Mouse (Mus musculus): ENCODE data around the gene Dock8. TPM values are rescaled to one million over a fixed set of nuclear protein-coding genes. Genes with fewer than 3 reads are reported as not detected.

Dock8 gene
- polyA plus RNA-seq, 1 experiment from 2014 or later = 0.56 TPM

DNA sequence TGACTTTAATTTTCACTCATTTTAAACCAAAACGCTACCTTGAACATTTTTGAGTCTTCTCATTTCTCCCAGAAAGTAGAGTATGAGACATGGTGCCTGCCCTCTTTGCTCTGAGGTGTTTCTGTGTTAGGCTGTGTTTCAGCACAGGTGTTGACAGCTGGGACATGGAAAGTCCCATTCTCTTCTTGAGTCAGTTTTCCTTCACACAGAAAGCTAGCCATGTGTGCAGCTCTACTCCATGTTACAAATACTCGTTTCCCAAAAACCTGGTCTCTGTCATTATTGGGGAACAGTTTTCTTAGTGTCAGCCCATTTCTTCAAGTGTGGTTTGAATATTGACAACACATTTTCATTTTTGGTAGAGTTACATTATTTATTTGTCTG, 63.5 kb downstream of the Dock8 start:
- Histone ChIP-seq H3K27me3 (replicated peaks; ENCODE audit: control insufficient read depth, insufficient read depth, low read length) (no peaks in the 10 kb centered on the region), H3K4me1 (replicated peaks; ENCODE audit: control insufficient read depth, insufficient read depth, low read length) (peaks cover 10% of the 10 kb centered on the region), H3K4me2 (ENCODE audit: low read length) (no peak overlapping the region), H3K9ac (replicated peaks; ENCODE audit: low read depth, low read length) (no peak overlapping the region), H3K9me3 (ENCODE audit: control insufficient read depth, low read length) (no peaks in the 10 kb centered on the region), H3K4me3 (replicated peaks; ENCODE audit: low read length) (no peak overlapping the region), H3K27ac (ENCODE audit: low read length) (no peak overlapping the region), H3K36me3 (ENCODE audit: control insufficient read depth, insufficient read depth) (no peaks in the 10 kb centered on the region)
- 84% methylated on average over 2 of the region's 2 CpGs for WGBS
- no peak for ATAC-seq

DNA sequence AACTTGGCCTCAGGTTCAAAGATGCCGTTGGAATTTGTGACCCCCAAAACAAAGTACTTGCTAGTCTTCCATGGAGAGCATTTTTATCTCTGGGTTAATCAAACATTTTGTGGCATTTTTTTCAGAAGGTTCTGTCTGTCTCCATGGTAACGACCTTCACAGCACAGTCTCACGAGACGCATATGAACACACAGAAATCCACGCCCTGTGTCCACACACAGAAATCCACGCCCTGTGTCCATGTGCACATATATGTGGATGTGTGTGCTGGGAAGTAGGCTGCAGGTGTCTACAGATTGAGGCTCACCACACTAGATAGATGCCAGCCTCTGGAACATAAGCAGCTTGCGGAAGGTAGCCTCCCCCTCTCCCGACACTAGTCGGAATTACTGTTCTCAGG, 66.9 kb downstream of the Dock8 start:
- no peak for ATAC-seq
- Histone ChIP-seq H3K9ac (replicated peaks; ENCODE audit: low read depth, low read length) (no peak overlapping the region), H3K4me3 (replicated peaks; ENCODE audit: low read length) (no peak overlapping the region), H3K36me3 (ENCODE audit: control insufficient read depth, insufficient read depth) (no peaks in the 10 kb centered on the region), H3K27ac (ENCODE audit: low read length) (no peak overlapping the region), H3K9me3 (ENCODE audit: control insufficient read depth, low read length) (no peaks in the 10 kb centered on the region), H3K27me3 (replicated peaks; ENCODE audit: control insufficient read depth, insufficient read depth, low read length) (no peaks in the 10 kb centered on the region), H3K4me1 (replicated peaks; ENCODE audit: control insufficient read depth, insufficient read depth, low read length) (no peaks in the 10 kb centered on the region), H3K4me2 (ENCODE audit: low read length) (no peak overlapping the region)
- 79% methylated on average over 9 of the region's 9 CpGs for WGBS

DNA sequence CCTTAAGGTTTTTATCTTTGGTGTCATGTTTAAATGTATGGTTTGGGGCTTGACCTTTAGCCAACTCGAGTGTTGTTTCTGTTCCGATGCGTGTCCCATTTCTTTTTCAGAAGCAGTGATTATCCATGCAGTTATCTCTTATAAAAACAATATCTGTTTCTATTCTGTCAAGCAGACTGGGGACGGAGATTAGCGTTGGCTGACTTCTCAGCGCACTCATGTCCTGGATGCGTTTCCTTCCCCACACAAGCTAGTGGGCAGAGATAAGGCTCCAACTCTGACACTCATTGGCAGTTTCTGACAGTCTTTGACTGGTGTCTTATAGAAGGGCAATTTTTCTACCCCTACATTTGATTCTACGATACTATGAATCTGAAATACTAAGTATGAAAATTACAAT, 69.2 kb downstream of the Dock8 start:
- 91% methylated on average over 8 of the region's 8 CpGs for WGBS
- no peak for ATAC-seq
- Histone ChIP-seq H3K4me3 (replicated peaks; ENCODE audit: low read length) (no peak overlapping the region), H3K27ac (ENCODE audit: low read length) (no peak overlapping the region), H3K9me3 (ENCODE audit: control insufficient read depth, low read length) (no peaks in the 10 kb centered on the region), H3K9ac (replicated peaks; ENCODE audit: low read depth, low read length) (no peak overlapping the region), H3K36me3 (ENCODE audit: control insufficient read depth, insufficient read depth) (no peaks in the 10 kb centered on the region), H3K27me3 (replicated peaks; ENCODE audit: control insufficient read depth, insufficient read depth, low read length) (no peaks in the 10 kb centered on the region), H3K4me2 (ENCODE audit: low read length) (no peak overlapping the region), H3K4me1 (replicated peaks; ENCODE audit: control insufficient read depth, insufficient read depth, low read length) (no peaks in the 10 kb centered on the region)

DNA sequence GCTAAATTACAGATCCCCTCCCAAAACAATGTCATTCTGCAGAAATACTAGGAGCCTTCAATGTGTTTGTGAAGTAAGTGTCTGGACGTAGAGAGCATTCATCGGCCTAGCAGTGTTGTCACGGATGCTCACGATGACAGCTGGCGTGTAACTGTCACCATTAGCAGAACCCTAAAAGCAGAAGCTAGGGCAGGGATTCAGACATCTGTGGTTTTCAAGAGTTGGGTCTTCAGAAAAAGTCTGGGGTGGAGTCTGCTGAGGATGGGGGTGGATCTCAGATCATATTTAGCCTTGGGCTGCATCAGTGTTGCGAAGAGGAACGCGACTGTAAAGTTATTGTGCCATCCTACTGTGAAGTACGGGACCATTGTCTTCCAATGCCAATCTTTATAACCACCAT, 73.2 kb downstream of the Dock8 start:
- Histone ChIP-seq H3K9ac (replicated peaks; ENCODE audit: low read depth, low read length) (no peak overlapping the region), H3K27me3 (replicated peaks; ENCODE audit: control insufficient read depth, insufficient read depth, low read length) (no peaks in the 10 kb centered on the region), H3K4me1 (replicated peaks; ENCODE audit: control insufficient read depth, insufficient read depth, low read length) (no peaks in the 10 kb centered on the region), H3K36me3 (ENCODE audit: control insufficient read depth, insufficient read depth) (no peaks in the 10 kb centered on the region), H3K9me3 (ENCODE audit: control insufficient read depth, low read length) (no peaks in the 10 kb centered on the region), H3K4me3 (replicated peaks; ENCODE audit: low read length) (no peak overlapping the region), H3K4me2 (ENCODE audit: low read length) (no peak overlapping the region), H3K27ac (ENCODE audit: low read length) (no peak overlapping the region)
- WGBS = 83% methylated on average over 9 of the region's 9 CpGs
- no peak for ATAC-seq

DNA sequence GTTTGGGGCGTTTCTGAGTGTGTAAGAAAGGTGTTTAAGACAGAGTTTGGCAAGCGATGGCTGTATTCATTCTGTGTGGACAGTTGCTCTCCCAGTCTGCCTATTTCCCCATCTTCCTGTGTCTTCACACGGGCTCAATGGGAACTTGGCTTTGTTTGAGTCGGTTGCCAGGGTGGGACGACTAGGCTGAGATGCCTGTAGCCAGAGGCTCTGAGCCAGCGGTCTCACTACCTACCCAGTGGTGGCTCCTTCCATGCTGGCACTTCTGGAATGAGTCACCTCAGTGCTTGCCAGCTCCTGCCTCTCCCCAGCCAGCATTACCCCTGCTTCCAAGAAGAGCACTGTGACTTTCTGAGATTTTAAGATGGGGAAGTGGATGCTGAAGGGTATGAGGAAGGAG, 75.4 kb downstream of the Dock8 start:
- H3K27me3 ChIP-seq (replicated peaks; ENCODE audit: control insufficient read depth, insufficient read depth, low read length) = no peaks in the 10 kb centered on the region
- no peak overlapping the region for H3K4me3 ChIP-seq (replicated peaks; ENCODE audit: low read length)
- no peak overlapping the region for H3K9ac ChIP-seq (replicated peaks; ENCODE audit: low read depth, low read length)
- no peaks in the 10 kb centered on the region for H3K9me3 ChIP-seq (ENCODE audit: control insufficient read depth, low read length)
- H3K4me2 ChIP-seq (ENCODE audit: low read length) = no peak overlapping the region
- H3K36me3 ChIP-seq (ENCODE audit: control insufficient read depth, insufficient read depth) = no peaks in the 10 kb centered on the region
- H3K27ac ChIP-seq (ENCODE audit: low read length) = no peak overlapping the region
- no peak for ATAC-seq
- no peaks in the 10 kb centered on the region for H3K4me1 ChIP-seq (replicated peaks; ENCODE audit: control insufficient read depth, insufficient read depth, low read length)
- 68% methylated on average over 6 of the region's 6 CpGs for WGBS

DNA sequence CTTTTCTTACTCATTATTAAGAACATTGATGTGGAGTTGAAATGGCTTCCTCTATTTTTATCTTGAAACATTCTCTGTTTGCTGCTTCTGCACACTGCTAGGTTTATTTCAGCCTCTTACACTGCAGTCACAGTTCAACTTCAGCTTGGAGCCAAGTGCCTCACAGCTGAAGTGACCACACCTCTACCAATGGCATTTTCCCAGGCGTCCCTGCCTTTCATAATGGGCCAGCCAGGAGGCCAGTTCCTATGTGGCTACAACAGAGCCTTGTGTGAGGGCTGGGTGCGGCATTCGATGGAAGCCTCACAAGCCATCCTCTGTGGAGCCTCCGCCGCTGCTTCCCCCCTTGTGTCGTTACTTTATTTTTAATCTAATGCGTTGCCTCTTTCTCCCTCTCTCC, 78.3 kb downstream of the Dock8 start:
- no peaks in the 10 kb centered on the region for H3K4me1 ChIP-seq (replicated peaks; ENCODE audit: control insufficient read depth, insufficient read depth, low read length)
- no peak overlapping the region for H3K27ac ChIP-seq (ENCODE audit: low read length)
- no peaks in the 10 kb centered on the region for H3K9me3 ChIP-seq (ENCODE audit: control insufficient read depth, low read length)
- H3K4me2 ChIP-seq (ENCODE audit: low read length) = no peak overlapping the region
- H3K27me3 ChIP-seq (replicated peaks; ENCODE audit: control insufficient read depth, insufficient read depth, low read length) = no peaks in the 10 kb centered on the region
- no peak overlapping the region for H3K4me3 ChIP-seq (replicated peaks; ENCODE audit: low read length)
- WGBS = 75% methylated on average over 7 of the region's 7 CpGs
- H3K9ac ChIP-seq (replicated peaks; ENCODE audit: low read depth, low read length) = no peak overlapping the region
- H3K36me3 ChIP-seq (ENCODE audit: control insufficient read depth, insufficient read depth) = no peaks in the 10 kb centered on the region
- no peak for ATAC-seq

DNA sequence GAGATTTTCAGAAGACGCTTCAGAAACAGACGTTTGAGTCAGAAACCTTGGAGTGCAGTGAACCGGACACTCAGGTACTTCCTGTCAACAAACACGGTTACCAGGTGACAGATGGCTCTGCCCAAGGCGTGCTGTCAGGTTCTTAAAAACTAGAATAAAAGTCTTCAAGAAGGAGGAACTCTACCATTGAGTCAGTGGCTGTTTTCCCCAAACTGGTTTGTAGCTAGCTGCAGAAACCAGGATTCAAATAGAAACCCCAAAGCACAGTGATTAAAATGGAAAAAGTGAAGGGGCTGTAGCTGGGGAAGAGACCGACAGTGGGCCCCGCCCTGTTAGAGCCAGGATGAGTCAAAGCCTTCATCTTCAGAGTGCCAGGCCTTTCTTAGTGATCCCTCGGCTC, 78.8 kb downstream of the Dock8 start:
- no peak overlapping the region for H3K4me3 ChIP-seq (replicated peaks; ENCODE audit: low read length)
- no peak for ATAC-seq
- H3K9me3 ChIP-seq (ENCODE audit: control insufficient read depth, low read length) = no peaks in the 10 kb centered on the region
- H3K9ac ChIP-seq (replicated peaks; ENCODE audit: low read depth, low read length) = no peak overlapping the region
- WGBS = 82% methylated on average over 8 of the region's 8 CpGs
- H3K27ac ChIP-seq (ENCODE audit: low read length) = no peak overlapping the region
- H3K27me3 ChIP-seq (replicated peaks; ENCODE audit: control insufficient read depth, insufficient read depth, low read length) = no peaks in the 10 kb centered on the region
- no peaks in the 10 kb centered on the region for H3K4me1 ChIP-seq (replicated peaks; ENCODE audit: control insufficient read depth, insufficient read depth, low read length)
- H3K4me2 ChIP-seq (ENCODE audit: low read length) = no peak overlapping the region
- no peaks in the 10 kb centered on the region for H3K36me3 ChIP-seq (ENCODE audit: control insufficient read depth, insufficient read depth)

DNA sequence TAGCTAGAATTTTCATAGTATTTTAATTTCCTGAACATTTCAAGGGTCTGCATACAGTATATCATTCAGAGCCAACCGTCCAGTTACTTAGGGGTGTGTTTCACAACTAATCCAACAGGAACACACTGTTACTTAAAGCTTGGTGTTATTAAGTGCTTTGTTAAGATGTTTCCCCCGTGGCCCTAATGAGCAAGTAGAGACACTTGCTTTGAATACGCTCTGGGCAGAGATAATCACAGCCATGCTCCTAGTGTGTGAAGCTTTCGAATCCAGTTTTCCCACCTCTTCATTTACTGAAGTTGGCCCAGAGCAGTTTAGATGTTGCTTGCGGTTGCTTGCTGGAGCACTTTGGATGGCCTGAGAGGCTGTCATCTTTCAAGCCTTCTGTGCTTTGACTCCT, 80.8 kb downstream of the Dock8 start:
- WGBS = 54% methylated on average over 5 of the region's 5 CpGs
- H3K4me3 ChIP-seq (replicated peaks; ENCODE audit: low read length) = no peak overlapping the region
- no peak for ATAC-seq
- H3K9me3 ChIP-seq (ENCODE audit: control insufficient read depth, low read length) = no peaks in the 10 kb centered on the region
- H3K27me3 ChIP-seq (replicated peaks; ENCODE audit: control insufficient read depth, insufficient read depth, low read length) = no peaks in the 10 kb centered on the region
- H3K4me1 ChIP-seq (replicated peaks; ENCODE audit: control insufficient read depth, insufficient read depth, low read length) = no peaks in the 10 kb centered on the region
- H3K4me2 ChIP-seq (ENCODE audit: low read length) = no peak overlapping the region
- H3K27ac ChIP-seq (ENCODE audit: low read length) = no peak overlapping the region
- no peak overlapping the region for H3K9ac ChIP-seq (replicated peaks; ENCODE audit: low read depth, low read length)
- no peaks in the 10 kb centered on the region for H3K36me3 ChIP-seq (ENCODE audit: control insufficient read depth, insufficient read depth)

DNA sequence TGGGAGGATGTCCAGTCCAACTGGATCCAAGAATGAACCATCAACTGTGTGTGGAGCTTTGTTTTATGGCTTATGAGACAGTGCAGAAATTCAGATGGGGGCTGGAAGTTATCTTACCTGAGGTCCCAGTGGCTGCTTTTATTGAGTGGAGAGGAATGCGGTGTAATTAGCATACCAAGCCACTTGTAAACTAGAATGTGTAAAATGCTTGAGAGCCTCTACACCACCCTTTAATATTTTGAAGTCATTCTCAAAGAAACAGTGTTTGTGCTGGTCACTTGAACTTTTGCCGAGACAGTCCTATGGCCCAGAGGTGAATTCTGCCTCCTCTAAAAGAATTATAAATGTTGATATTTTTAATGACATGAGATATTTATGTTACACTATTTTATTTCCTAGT, 83.5 kb downstream of the Dock8 start:
- Histone ChIP-seq H3K4me1 (replicated peaks; ENCODE audit: control insufficient read depth, insufficient read depth, low read length) (no peaks in the 10 kb centered on the region), H3K4me2 (ENCODE audit: low read length) (no peak overlapping the region), H3K9me3 (ENCODE audit: control insufficient read depth, low read length) (no peaks in the 10 kb centered on the region), H3K27ac (ENCODE audit: low read length) (no peak overlapping the region), H3K27me3 (replicated peaks; ENCODE audit: control insufficient read depth, insufficient read depth, low read length) (no peaks in the 10 kb centered on the region), H3K9ac (replicated peaks; ENCODE audit: low read depth, low read length) (no peak overlapping the region), H3K4me3 (replicated peaks; ENCODE audit: low read length) (no peak overlapping the region), H3K36me3 (ENCODE audit: control insufficient read depth, insufficient read depth) (no peaks in the 10 kb centered on the region)
- no peak for ATAC-seq
- 82% methylated on average over 2 of the region's 2 CpGs for WGBS

DNA sequence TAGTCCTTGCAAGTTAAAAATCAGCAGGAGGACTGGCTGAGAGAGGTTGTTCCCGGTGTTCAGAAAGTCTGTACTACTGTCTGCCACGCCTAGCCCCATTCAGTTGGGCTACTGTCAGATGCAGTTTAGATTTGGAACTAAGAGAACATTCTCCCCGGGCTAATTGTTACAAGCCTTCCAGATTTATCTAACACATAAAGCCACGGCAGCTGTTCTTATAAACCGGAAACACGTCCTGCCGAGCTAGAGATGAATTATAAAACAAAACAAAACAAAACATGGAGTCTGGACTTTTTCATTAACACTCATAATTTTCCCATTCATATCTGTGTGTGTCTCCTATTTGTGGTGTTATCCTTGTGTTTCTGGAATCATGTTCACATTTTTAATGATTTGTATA, 87.8 kb downstream of the Dock8 start:
- H3K4me1 ChIP-seq (replicated peaks; ENCODE audit: control insufficient read depth, insufficient read depth, low read length) = no peaks in the 10 kb centered on the region
- WGBS = 65% methylated on average over 7 of the region's 7 CpGs
- H3K36me3 ChIP-seq (ENCODE audit: control insufficient read depth, insufficient read depth) = no peaks in the 10 kb centered on the region
- H3K27me3 ChIP-seq (replicated peaks; ENCODE audit: control insufficient read depth, insufficient read depth, low read length) = no peaks in the 10 kb centered on the region
- no peak overlapping the region for H3K27ac ChIP-seq (ENCODE audit: low read length)
- ATAC-seq = no peak
- no peaks in the 10 kb centered on the region for H3K9me3 ChIP-seq (ENCODE audit: control insufficient read depth, low read length)
- no peak overlapping the region for H3K9ac ChIP-seq (replicated peaks; ENCODE audit: low read depth, low read length)
- H3K4me2 ChIP-seq (ENCODE audit: low read length) = no peak overlapping the region
- no peak overlapping the region for H3K4me3 ChIP-seq (replicated peaks; ENCODE audit: low read length)
